Mouse (Mus musculus) gastrocnemius, adult 2 months (tissue): ENCODE data around the gene Cmc2. TPM values are rescaled to one million over a fixed set of nuclear protein-coding genes. Genes with fewer than 3 reads are reported as not detected.

Source experiments
- DNase-seq: peaks from one replicate; pipeline ENCODE4 v3.0.0; 2022
- H3K27ac ChIP-seq: fragments of 200-600 bp; 2 replicates; pipeline ENCODE4 v1.8.1; 2022; ENCODE audit warnings: mild to moderate bottlenecking
- H3K4me3 ChIP-seq: fragments of 200-600 bp; 2 replicates; pipeline ENCODE4 v1.8.1; 2022; ENCODE audit warnings: mild to moderate bottlenecking, moderate library complexity
- CTCF ChIP-seq: fragments of 200-600 bp; IDR thresholded peaks from 2 replicates; pipeline ENCODE4 v1.8.1; 2022; ENCODE audit warnings: antibody characterized with exemption, mild to moderate bottlenecking, moderate library complexity
- intact Hi-C: fragments of 180-260 bp; cut with DNase I; formaldehyde crosslinking; loops from one replicate; pipeline ENCODE4 v1.15.1; 2025
- total RNA-seq, 2 experiments: library from RNA; stranded (reverse); gene quantifications; 2 replicates each; pipeline ENCODE4 v1.2.3; 2021

Gene Cmc2
- total RNA-seq, 2 experiments from 2014 or later, result 23.6 to 30.6 TPM

GRCm38 (mm10) chr8:116904736-116905135 lies 16.5 kb downstream of the Cmc2 start:
- Histone ChIP-seq H3K27ac (peak overlapping the region; percentile 48; the same call in 1 of the 2 replicates), H3K4me3 (no peak overlapping the region)
- no peak for DNase-seq
- no peak for TF ChIP-seq CTCF
- intact Hi-C loops, result no loop called here

DNA sequence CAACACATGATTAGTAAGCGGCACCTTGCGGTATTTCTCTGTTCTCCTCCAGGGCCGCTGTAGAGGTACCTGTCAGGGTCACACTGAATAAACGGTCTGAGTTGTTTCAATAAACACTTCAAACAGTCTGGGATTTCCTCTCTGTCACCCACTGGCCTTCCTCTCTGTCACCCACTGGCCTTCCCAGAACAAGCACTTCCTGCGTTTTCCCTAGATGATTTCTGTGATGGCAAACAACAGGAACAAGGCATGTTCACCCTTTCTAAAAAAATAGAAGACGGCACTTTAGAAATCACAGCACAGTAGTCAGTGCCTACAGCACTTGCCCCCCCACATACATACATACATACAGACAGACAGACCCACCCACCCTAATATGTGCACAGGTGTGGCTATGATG lies 25.7 kb downstream of the Cmc2 start:
- H3K27ac ChIP-seq, result peak overlapping the region; percentile 57; the same call in 1 of the 2 replicates
- intact Hi-C loops, result no loop called here
- no peak for DNase-seq
- H3K4me3 ChIP-seq, result 0 out of 2 replicates have a peak overlapping the region, but pooled peaks have one; percentile 13
- TF ChIP-seq CTCF, result no peak

DNA sequence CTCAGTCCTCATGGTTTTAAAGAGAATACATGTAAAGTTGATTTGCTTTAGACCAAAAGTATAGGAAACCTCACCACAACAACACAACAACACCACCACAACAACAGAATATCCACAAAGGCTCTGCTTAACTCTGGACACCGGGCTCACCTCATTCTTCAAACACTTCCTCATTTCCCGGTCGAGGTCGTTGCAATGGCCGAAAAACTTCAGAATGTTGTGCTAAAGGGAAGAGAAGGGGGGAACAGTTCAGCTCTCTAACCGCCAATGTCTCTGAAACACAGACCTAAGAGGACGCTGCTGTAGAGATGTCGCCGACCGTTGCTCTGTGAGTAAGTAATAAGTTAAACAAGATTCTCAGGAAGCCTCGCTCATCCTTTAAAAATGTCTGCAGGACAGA lies 27.3 kb downstream of the Cmc2 start:
- H3K27ac ChIP-seq, result no peak overlapping the region
- DNase-seq, result no peak
- no peak overlapping the region for H3K4me3 ChIP-seq
- TF ChIP-seq CTCF, result no peak
- intact Hi-C loops, result no loop called here

DNA sequence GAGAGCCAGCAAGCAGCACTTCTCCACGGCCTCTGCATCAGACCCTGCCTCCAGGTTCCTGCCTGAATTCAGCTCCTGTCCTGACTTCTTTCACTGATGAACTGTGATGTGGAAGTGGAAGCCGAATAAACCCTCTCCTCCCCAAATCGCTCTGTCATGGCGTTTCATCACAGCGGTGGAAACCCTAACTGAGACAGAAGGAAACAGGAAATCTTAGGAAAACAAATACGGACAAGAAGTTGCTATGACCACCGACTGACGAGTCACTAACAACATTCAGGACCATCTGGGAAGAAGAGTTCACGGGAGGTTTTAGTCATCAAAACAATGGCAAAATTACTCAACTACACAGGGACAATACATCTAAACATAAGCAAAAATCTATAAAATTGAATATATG lies 28.6 kb downstream of the Cmc2 start:
- TF ChIP-seq CTCF, result no peak
- peak overlapping the region; percentile 6; the same call in 1 of the 2 replicates for H3K27ac ChIP-seq
- intact Hi-C loops, result no loop called here
- no peak for DNase-seq
- peak overlapping the region; percentile 17; the same call in 1 of the 2 replicates for H3K4me3 ChIP-seq

GRCm38 (mm10) chr8:116892130-116892529 lies 29.1 kb downstream of the Cmc2 start:
- Histone ChIP-seq H3K27ac (peak overlapping the region; percentile 6; the same call in 1 of the 2 replicates), H3K4me3 (peak overlapping the region; percentile 17; the same call in 1 of the 2 replicates)
- DNase-seq, result no peak
- intact Hi-C loops, result no loop called here
- TF ChIP-seq CTCF, result no peak

GRCm38 (mm10) chr8:116891446-116891845 lies 29.8 kb downstream of the Cmc2 start:
- DNase-seq, result no peak
- intact Hi-C loops, result no loop called here

DNA sequence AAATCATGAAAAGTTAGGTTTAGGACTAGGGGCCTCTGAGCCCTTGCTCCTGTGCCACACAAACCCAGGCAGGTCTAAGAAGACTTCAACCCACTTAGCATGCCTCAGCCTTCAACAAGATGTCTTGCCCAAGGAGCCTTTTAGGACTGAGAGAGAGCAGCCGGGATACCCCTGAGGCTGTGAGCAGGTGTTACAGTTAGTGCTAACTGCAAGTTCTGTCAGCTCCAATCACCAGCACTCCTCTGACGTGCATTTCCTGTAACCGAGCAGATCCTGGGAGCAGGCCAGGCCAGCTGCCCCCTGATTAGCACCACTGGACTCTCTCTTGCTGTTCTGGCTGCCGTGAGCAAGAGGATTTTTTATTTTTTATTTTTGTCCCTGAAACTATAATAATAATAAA lies 33.4 kb downstream of the Cmc2 start:
- intact Hi-C loops, result no loop called here
- no peak for TF ChIP-seq CTCF
- H3K4me3 ChIP-seq, result no peak overlapping the region
- no peak overlapping the region for H3K27ac ChIP-seq
- DNase-seq, result no peak

More at GRCm38 (mm10) chr8:116891446-116891845, 29.8 kb downstream of the Cmc2 start:
- TF ChIP-seq CTCF, result no peak
- no peak overlapping the region for H3K4me3 ChIP-seq
- H3K27ac ChIP-seq, result no peak overlapping the region

DNA sequence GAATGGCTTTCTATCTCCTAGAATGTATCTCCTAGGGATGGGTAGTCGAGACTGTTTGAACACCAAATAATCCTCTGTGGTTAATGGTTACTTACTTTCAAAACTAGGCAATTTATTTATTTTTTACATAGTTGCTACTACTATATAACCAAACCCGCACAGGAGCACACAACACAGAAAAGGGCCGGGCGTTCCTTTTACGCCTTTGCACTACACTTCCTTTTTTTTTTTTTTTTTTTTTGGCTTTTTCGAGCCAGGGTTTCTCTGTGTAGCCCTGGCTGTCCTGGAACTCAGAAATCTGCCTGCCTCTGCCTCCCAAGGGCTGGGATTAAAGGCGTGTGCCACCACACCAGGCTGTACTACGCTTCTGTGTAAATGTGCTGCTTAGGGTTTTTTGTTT lies 39.9 kb downstream of the Cmc2 start:
- TF ChIP-seq CTCF, result no peak
- no peak for DNase-seq
- no peak overlapping the region for H3K4me3 ChIP-seq
- intact Hi-C loops, result no loop called here
- H3K27ac ChIP-seq, result no peak overlapping the region

DNA sequence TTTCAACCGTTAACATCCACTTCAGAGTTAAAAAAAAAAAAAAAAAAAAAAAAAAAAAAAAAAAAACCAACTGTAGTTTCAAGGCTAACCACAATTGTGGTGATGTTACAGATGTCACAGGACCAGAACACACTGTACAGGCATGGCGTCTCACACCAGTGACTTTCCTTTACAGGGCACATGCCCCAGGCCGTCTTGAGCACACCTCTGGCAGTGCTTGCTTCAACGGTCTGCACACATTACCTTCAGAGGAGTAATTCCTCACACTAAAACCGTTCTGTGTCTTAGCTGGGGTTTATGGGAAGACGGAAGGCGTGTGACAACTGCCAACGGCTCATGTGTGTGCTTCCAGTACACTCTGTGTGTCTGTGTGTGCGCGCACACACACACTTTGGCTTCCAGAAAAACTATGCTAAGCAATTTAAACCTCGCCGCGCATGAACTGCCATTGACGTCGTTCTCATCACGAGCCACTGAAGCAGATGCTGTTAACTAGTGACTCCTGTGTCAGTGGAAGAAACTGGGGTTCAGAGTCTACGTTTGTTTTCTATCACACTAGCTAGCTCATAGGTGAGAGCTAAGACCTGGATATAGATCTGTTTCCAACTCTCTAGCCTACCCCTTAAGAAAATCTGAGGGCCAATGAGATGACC lies 45.3 kb downstream of the Cmc2 start:
- intact Hi-C loops, result no loop called here
- Histone ChIP-seq H3K27ac (no peak overlapping the region), H3K4me3 (no peak overlapping the region)
- DNase-seq, result no peak
- TF ChIP-seq CTCF, result no peak

GRCm38 (mm10) chr8:116873986-116874385 lies 47.3 kb downstream of the Cmc2 start:
- no peak for DNase-seq
- H3K27ac ChIP-seq, result no peak overlapping the region
- intact Hi-C loops, result no loop called here
- no peak for TF ChIP-seq CTCF
- H3K4me3 ChIP-seq, result no peak overlapping the region

GRCm38 (mm10) chr8:116873586-116873985 lies 47.7 kb downstream of the Cmc2 start:
- no peak for DNase-seq
- no peak overlapping the region for H3K27ac ChIP-seq
- intact Hi-C loops, result no loop called here
- no peak overlapping the region for H3K4me3 ChIP-seq
- no peak for TF ChIP-seq CTCF

DNA sequence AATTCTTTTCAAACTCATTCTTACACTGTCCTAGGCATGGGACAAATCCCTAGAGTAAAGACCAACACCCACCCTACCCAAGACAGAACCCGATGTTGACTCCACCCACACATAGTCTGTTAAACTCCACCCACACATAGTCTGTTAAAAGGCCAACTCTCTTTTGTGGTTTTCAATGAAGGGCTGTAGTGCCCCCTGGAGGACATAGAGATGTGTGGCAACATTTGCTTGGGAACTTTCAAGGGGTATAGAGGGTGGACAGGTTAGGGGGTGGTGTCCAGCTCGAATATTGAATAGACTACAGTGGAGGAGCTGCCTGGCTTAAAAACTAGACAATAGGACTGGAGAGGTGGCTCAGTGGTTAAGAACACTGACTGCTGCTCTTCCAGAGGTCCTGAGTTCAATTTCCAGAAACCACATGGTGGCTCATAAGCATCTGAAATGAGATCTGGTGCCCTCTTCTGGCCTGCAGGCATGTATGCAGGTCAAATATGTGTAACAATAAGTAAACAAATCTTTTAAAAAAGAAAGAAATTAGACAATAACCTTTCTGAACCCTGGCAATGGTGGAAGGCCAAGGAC lies 48.4 kb downstream of the Cmc2 start:
- no peak overlapping the region for H3K4me3 ChIP-seq
- intact Hi-C loops, result no loop called here
- peak; percentile 55 for TF ChIP-seq CTCF

GRCm38 (mm10) chr8:116868699-116869098 lies 52.6 kb downstream of the Cmc2 start:
- intact Hi-C loops, result loop anchor here (10.0 kb wide), 1 partner anchor 384 kb away; no protein-coding TSS in a partner anchor
- Histone ChIP-seq H3K27ac (no peak overlapping the region), H3K4me3 (no peak overlapping the region)
- peak; percentile 41 for DNase-seq
- TF ChIP-seq CTCF, result peak; percentile 68

More for the DNA sequence above, 48.4 kb downstream of the Cmc2 start:
- no peak for DNase-seq
- no peak overlapping the region for H3K27ac ChIP-seq
